Mouse (Mus musculus) Patski (cell line): ENCODE measurements at regions not wholly inside any gene's neighbourhood (a gene's known extent, or its start where the extent isn't known, plus 50 kb on each side); places are given as distances from the start of the nearest gene placed in this dataset.

Experiments used
- ATAC-seq: fragments of 100-300 bp; one replicate; pipeline ENCODE4 v1.8.0; 2021
- CTCF ChIA-PET: fragments of 350-600 bp; sonication (Branson Sonifier 250); formaldehyde crosslinking; loops from one replicate; lab custom pipeline; 2022; ENCODE audit warnings: inconsistent platforms; lab: Charles Lee
- POLR2A ChIA-PET: fragments of 350-600 bp; sonication (Branson Sonifier 250); formaldehyde crosslinking; loops from one replicate; lab custom pipeline; 2022; ENCODE audit warnings: antibody characterized with exemption, inconsistent platforms; lab: Charles Lee
- DNase-seq: peaks from one replicate; pipeline ENCODE4 v3.0.0-alpha.2; 2011; ENCODE audit warnings: low read depth, low spot score
- H3K27me3 ChIP-seq: fragments of 371-371 bp; one replicate; pipeline ENCODE4 v1.5.1; 2021
- CTCF ChIP-seq: fragments of 100-300 bp; IDR thresholded peaks from one replicate; pipeline ENCODE4 v1.5.1; 2021
- in situ Hi-C: fragments of 300-500 bp; cut with MboI; formaldehyde crosslinking; loops from 3 replicates; pipeline ENCODE4 v1.11.1; 2018; ENCODE audit warnings: low pct_unique_long_range_greater_than_20kb, mixed read lengths

GRCm38 (mm10) chr16:65250426-65250825 is 144.8 kb upstream of the Htr1f start:
- ATAC-seq (no peak), DNase-seq (no peak)
- ChIA-PET CTCF (no interaction called here), POLR2A (no interaction called here)
- in situ Hi-C loops: no loop called here
- H3K27me3 ChIP-seq: no peaks in the 10 kb centered on the region
- TF ChIP-seq CTCF: no peak

- DNase-seq (no peak), ATAC-seq (no peak)
- in situ Hi-C loops: no loop called here
- POLR2A ChIA-PET: no interaction called here
- CTCF ChIA-PET: no interaction called here
- H3K27me3 ChIP-seq: no peaks in the 10 kb centered on the region
- TF ChIP-seq CTCF: no peak
Measured at GRCm38 (mm10) chr16:65247475-65247874, 141.8 kb upstream of the Htr1f start.

- POLR2A ChIA-PET: no interaction called here
Measured at GRCm38 (mm10) chr16:65234404-65234803, 128.8 kb upstream of the Htr1f start.

GRCm38 (mm10) chr16:65233964-65234363 is 128.3 kb upstream of the Htr1f start:
- CTCF ChIA-PET: no interaction called here
- no peak for ATAC-seq
- POLR2A ChIA-PET: no interaction called here
- no peak for TF ChIP-seq CTCF
- in situ Hi-C loops: no loop called here
- no peak for DNase-seq
- H3K27me3 ChIP-seq: no peaks in the 10 kb centered on the region

More at GRCm38 (mm10) chr16:65234404-65234803, 128.8 kb upstream of the Htr1f start:
- DNase-seq (no peak), ATAC-seq (no peak)
- CTCF ChIA-PET: no interaction called here
- TF ChIP-seq CTCF: no peak
- no peaks in the 10 kb centered on the region for H3K27me3 ChIP-seq
- in situ Hi-C loops: no loop called here

- CTCF ChIA-PET: no interaction called here
- no peak for TF ChIP-seq CTCF
- POLR2A ChIA-PET: no interaction called here
- in situ Hi-C loops: no loop called here
- DNase-seq (no peak), ATAC-seq (no peak)
- peaks cover 3% of the 10 kb centered on the region for H3K27me3 ChIP-seq
Measured at GRCm38 (mm10) chr16:65219434-65219833, 113.8 kb upstream of the Htr1f start.

- TF ChIP-seq CTCF: no peak
- in situ Hi-C loops: no loop called here
- no peak for DNase-seq
- ATAC-seq: no peak
- POLR2A ChIA-PET: no interaction called here
- peaks cover 3% of the 10 kb centered on the region for H3K27me3 ChIP-seq
- CTCF ChIA-PET: interaction anchor here (1.3 kb wide), 1 partner anchor 10 kb away, joined by 4 read pairs; no protein-coding TSS in a partner anchor
Measured at GRCm38 (mm10) chr16:65212367-65212766, 106.7 kb upstream of the Htr1f start.

GRCm38 (mm10) chr16:65201329-65201728 is 95.7 kb upstream of the Htr1f start:
- ChIA-PET CTCF (interaction anchor here (1.6 kb wide), 1 partner anchor 11 kb away, joined by 4 read pairs; no protein-coding TSS in a partner anchor), POLR2A (no interaction called here)
- in situ Hi-C loops: no loop called here
- DNase-seq (no peak), ATAC-seq (no peak)
- H3K27me3 ChIP-seq: no peaks in the 10 kb centered on the region
- no peak for TF ChIP-seq CTCF

GRCm38 (mm10) chr16:65197203-65197844 is 91.7 kb upstream of the Htr1f start:
- ChIA-PET CTCF (no interaction called here), POLR2A (no interaction called here)
- TF ChIP-seq CTCF: no peak
- DNase-seq (no peak), ATAC-seq (no peak)
- H3K27me3 ChIP-seq: no peaks in the 10 kb centered on the region
- in situ Hi-C loops: no loop called here

GRCm38 (mm10) chr16:65195761-65196160 is 90.1 kb upstream of the Htr1f start:
- TF ChIP-seq CTCF: no peak
- no peaks in the 10 kb centered on the region for H3K27me3 ChIP-seq
- ATAC-seq (no peak), DNase-seq (no peak)
- ChIA-PET POLR2A (no interaction called here), CTCF (no interaction called here)
- in situ Hi-C loops: no loop called here

GRCm38 (mm10) chr16:65191574-65192149 is 86.0 kb upstream of the Htr1f start:
- ChIA-PET CTCF (no interaction called here), POLR2A (no interaction called here)
- ATAC-seq (no peak), DNase-seq (no peak)
- in situ Hi-C loops: no loop called here
- H3K27me3 ChIP-seq: no peaks in the 10 kb centered on the region
- TF ChIP-seq CTCF: no peak

- no peak for DNase-seq
- no peak for TF ChIP-seq CTCF
- CTCF ChIA-PET: no interaction called here
- no peak for ATAC-seq
- POLR2A ChIA-PET: no interaction called here
- no peaks in the 10 kb centered on the region for H3K27me3 ChIP-seq
- in situ Hi-C loops: no loop called here
Measured at GRCm38 (mm10) chr16:65174561-65174960, 68.9 kb upstream of the Htr1f start.
